Mouse (Mus musculus) gastrocnemius, postnatal 4 days (tissue): Measurements from ENCODE around the gene Krtap9-5. TPM values are rescaled to one million over a fixed set of nuclear protein-coding genes. Genes with fewer than 3 reads are reported as not detected.

Source experiments
- DNase-seq, 2 experiments: peaks; one replicate each; pipeline ENCODE4 v3.0.0; 2021 to 2022; ENCODE audit warnings: low spot score in 2 of 2, mixed read lengths in 2 of 2
- long read RNA-seq, 2 experiments: library from polyadenylated mRNA; stranded (forward); transcript quantifications; one replicate each; pipeline ENCODE4 v2.0.0; 2021
- total RNA-seq, 2 experiments: library from RNA; stranded (reverse); gene quantifications; 2 replicates each; pipeline ENCODE4 v1.2.3; 2021

Krtap9-5 gene
- total RNA-seq, result not detected
- long read RNA-seq, experiment 1, result 0 reads
- long read RNA-seq, experiment 2, result 0 reads

DNA sequence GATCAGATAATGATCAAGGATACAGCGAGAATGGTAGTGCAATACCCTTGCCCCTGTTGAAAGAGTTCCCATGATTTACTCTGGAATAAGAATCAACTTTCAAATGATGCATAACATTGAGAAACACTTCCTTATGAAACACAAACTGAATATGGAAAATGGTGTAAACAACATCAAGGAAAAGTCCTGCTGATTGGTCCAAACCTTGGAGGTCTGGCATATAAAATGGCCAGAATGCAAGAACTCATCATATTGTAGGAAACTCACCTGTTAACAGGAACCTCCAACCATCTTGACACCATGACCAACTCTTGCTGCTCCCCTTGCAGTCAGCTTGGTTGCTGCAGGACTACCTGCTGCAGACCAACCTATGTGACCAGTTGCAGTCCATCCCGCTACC, at the start of gene Krtap9-5:
Gene Krtap9-5, plus strand, starts transcription at position 301 of the 400 bp plus-strand sequence.
- no peak for DNase-seq

DNA sequence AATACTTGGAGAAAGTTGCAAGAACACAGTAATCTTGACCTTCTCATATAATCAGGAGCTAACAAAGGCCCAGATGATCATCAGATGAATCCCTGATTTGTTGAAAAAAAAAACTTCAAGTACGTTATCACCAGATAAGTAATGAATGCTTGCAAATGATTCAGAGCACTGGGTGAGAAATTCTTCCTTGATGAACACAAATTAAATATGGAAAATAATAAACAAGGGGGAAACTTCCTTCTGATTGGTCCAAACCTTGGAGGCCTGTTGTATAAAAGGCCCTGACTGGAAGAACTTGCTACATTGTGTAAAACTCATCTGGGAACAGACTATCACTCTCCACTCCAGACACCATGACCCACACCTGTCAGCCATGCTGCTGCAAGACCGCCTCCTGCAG, 40.7 kb upstream of the Krtap9-5 start, which contains the start of gene Krtap31-1:
Gene Krtap31-1, plus strand, starts transcription at position 301 of the 400 bp plus-strand sequence.
- DNase-seq, result no peak

DNA sequence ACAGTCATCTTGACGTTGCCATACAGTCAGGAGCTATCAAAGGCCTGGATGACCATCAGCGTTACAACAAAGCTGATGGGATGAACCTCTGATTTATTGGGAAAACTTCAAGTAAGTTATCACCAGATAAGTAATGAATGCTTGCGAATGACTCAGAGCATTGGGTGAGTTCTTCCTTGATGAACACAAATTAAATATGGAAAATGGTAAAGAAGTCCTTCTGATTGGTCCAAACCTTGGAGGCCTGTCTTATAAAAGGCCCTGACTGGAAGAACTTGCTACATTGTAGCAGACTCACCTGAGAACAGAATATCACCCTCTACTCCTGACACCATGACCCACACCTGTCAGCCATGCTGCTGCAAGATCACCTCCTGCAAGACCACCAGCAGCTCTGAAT, 33.8 kb upstream of the Krtap9-5 start, which contains the start of gene Gm11565:
Gene Gm11565, plus strand, starts transcription at position 301 of the 400 bp plus-strand sequence.
- DNase-seq, result no peak

DNA sequence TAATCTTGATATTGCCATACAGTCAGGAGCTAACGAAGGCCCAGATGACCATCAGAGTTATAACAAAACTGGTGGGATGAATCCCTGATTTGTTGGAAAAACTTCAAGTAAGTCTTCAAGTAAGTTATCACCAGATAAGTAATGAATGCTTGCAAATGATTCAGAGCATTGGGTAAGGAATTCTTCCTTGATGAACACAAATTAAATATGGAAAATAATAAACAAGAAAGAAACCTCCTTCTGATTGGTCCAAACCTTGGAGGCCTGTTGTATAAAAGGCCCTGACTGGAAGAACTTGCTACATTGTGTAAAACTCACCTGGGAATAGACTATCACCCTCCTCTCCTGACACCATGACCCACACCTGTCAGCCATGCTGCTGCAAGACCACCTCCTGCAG, 12.3 kb upstream of the Krtap9-5 start, which contains the start of gene Krtap31-2:
Gene Krtap31-2, plus strand, starts transcription at position 301 of the 400 bp plus-strand sequence.
- DNase-seq, result no peak

DNA sequence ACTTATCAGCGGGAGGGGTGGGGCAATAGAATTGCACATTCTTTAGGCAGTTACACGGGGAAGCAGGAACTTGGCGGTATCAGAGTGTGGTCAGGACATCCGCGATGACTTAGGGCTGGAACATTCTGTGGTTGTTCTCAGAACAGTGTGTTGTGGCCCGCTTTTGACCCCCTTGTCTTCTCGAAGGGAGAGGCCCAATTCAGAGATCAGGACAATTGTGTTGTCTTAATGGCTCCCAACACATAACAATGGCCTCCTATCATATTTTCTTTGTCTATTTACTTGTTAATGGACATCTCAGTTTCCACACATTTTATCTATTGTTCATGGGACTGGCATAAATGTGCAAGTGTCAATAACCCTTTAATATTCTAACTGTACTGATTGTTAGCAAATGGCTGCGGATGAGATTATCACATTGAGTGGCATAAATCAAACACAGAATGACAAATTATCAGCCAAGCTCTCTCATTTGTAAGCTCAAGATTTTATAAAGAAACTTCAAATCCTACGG, 10.5 kb upstream of the Krtap9-5 start:
- no peak for DNase-seq

DNA sequence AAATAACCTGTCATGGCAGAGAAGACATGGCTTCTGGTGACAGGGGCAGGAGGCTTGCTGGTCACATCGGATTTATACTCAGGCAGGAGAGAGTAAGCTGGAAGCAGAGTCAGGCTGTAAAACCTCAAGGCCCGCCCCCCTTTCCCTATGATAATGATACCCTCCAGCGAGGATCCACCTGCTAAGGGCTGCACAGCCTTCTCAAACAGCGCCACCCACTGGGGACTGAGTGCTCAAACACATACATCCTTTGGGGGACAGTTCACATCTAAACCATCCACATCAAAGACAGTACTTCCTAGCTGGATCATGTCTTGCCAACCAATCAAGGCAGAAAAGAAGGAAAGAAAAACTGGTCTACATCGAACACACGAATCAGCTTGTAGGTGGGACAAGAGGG, 15.9 kb downstream of the Krtap9-5 start:
- DNase-seq, result no peak

DNA sequence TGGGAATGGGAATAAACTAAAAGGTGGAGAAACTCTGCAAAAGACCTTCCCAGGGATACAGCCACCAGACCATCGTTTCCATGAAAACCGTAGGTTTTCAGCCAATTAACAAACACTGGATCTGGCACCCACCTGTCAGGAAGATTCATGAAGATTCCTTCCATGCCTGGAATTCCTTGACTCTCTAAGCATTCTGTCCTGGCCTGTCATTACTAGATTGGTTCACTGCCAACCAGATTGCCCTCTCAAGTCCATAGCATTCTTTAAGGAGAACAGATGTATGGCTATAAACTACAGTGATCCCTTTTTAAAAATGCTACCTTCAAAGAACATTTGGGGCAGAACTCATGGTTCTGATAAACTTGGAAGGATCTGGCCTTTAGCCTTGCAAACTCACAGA, 17.7 kb downstream of the Krtap9-5 start:
- DNase-seq, result no peak

DNA sequence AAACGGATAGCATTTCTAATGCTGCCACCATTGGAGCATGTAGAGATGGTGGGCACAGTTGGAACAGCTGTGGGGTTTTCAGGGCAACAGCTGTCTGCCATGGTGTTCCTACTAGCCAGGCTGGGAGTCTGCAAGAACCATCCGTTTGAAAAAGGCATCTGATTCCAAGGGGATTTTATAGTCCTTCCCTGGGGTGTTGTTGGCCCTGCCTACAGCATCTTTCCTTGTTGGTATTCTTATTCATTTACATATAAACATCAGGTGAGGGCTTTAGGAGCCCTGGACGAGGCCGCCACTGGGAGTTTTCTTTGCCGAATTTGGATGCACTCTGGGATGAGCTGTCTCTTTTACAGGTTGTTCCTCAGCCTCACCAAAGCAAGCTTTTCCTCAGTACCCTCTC, 30.7 kb downstream of the Krtap9-5 start, which contains the start of gene Krtap29-1:
Gene Krtap29-1, minus strand, starts transcription at position 101 of the 400 bp plus-strand sequence.
- DNase-seq, result no peak

DNA sequence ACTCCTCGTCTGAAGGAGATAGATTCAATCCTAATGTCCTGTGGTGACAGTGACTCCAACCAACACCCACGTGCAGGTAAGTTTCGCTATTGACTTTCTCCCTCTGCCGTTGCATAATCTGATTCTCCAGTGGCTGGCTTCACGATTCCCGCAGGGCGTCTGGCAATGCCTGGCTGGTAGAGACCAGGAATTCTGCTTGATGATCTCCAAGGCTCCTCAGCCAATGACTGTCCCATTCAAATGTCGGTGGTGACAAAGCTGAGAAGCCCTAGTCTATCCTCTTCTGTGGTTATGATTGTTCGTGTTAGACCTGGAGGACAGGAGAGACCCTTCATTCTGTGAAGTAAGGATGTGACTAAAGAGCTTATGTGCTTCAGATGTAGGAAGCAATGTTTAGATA, 34.5 kb downstream of the Krtap9-5 start:
- DNase-seq, result no peak

DNA sequence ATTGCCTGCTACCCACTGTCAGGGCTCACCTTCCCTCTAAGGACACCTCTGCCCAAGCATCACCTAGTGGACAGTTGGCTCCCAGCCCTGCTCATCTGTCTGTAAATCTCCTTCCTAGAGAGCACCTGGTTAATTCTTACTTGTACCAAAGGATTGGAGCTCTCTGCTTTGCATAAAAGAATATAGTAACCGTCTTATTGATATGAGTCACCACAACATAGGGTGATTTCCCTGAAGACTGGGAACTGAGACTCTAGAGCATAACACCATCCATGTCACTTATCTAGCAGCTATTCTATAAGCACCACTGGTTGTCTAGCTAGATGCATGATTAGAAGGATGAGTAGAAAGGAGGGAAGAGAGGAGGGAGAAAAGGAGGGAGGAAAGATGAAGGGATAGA, 35.2 kb downstream of the Krtap9-5 start:
- no peak for DNase-seq

DNA sequence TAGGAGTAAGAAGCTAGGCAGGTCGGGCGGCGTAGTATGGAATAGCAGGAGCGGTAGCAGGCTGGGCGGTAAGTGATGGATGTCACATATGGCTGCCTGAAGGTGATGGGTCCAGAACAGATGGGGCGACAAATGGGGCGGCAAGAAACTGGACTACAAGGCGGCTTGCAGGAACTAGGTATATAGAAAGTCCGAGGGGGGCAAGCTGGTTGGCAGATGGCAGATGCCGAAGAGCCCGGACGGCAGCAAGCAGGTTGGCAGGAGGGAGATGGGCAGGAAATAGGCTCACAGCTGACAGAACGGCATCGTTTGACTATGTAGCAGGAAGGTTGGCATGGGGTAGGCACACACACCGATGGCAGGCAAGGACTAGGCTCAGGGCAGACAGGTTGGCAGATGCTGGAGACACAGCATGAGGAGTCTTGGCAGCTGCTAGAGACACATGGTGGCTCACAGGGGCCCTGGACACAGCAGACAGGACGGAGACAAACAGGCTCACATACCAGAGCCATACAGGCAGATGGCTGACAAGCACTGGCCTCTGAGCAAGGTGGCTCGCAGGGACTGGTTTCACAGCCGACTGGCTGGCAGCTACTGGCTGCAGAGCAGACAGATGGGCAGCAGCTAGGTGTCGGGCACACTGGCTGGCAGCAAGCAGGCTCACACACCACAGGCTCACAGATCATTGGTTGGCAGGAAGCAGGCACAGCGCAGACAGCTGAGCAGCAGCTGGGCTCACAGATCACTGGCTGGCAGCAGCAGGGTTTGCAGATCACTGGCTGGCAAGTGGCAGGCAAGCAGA, 37.2 kb downstream of the Krtap9-5 start:
- DNase-seq, result peak in 1 of 2 experiments; percentile 36

DNA sequence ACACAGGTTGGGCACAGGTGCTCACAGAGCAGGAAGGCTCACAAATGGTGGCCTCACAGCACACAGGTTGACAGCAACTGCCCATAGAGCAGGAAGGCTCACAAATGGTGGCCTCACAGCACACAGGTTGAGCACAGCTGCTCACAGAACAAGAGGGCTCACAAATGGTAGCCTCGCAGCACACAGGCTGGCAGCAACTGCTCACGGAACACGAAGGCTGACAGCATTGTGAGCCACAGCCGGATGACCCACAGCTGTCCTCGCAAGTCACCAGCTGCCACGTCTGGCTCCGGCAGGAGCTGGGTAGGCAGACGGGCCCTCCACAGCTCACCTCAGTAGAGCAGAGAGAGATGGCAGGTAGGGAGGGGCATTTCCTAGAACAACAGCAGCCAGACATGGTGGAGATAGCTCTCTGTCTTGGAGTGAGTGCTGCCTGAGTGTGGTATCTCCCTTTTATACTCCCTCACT, 37.9 kb downstream of the Krtap9-5 start, which contains the start of gene Krtap16-1:
Gene Krtap16-1, minus strand, starts transcription at position 418 of the 468 bp plus-strand sequence.
- no peak for DNase-seq

DNA sequence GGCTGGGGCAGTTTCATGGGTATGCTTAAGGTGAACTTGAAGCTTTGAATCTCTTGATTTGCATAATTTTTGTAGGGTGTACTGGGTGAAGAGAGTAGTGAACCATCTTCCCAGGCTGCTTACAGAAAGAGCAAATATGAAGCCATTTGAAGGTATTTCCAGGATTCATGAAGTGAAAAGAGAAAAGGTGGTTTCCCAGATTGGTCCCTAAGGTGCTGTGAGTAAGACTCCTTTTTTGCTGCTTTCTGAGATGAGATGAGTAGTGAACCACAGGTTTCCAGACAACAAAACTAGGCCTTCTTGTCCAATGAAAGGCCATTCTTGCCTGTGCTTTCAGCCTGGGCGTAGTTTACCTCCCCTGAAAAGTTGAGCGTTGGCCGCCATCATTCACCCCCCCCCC, 40.3 kb downstream of the Krtap9-5 start:
- DNase-seq, result no peak

DNA sequence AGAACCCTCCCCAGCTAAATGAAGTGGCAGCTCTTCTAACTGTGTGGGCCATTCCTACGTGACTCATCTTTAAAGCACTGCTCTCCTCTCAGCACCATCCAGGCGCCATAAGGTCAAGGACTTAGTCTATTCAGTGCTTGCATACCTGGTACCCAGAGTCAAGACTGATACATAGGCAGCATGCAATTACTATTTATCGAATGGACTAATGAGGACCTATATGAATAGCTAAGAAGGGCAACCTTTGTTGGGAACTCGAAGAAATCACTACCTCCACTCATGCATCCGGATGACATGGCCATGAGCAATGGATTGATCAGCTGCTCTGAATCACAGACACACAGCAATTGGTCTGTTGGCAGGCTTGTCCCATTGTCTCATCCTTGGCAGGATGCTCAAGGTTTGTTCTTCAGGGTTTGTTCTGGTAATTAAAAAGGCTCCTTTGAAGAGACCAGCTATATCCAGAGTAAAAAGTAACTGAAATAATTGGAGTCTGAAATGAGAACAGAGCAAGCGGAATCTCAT, 41.7 kb downstream of the Krtap9-5 start:
- DNase-seq, result no peak

DNA sequence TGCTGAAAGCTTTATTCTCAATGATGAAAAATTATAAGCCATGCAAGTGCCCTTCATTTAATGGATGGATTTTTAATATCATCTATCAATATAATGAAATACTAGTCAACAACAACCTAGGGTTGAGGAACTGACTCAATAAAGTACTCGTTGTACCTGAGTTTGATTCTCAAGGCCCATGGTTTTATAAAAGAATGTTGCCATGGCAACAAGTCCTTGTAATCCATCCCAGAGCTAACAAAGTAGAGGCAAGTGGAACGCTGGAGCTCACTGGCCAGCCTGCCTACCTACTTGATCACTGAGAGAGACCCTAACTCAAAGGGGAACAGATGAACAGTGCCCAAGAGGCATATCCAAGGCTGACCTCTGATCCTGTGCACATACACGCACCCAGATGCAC, 42.3 kb downstream of the Krtap9-5 start:
- DNase-seq, result no peak

DNA sequence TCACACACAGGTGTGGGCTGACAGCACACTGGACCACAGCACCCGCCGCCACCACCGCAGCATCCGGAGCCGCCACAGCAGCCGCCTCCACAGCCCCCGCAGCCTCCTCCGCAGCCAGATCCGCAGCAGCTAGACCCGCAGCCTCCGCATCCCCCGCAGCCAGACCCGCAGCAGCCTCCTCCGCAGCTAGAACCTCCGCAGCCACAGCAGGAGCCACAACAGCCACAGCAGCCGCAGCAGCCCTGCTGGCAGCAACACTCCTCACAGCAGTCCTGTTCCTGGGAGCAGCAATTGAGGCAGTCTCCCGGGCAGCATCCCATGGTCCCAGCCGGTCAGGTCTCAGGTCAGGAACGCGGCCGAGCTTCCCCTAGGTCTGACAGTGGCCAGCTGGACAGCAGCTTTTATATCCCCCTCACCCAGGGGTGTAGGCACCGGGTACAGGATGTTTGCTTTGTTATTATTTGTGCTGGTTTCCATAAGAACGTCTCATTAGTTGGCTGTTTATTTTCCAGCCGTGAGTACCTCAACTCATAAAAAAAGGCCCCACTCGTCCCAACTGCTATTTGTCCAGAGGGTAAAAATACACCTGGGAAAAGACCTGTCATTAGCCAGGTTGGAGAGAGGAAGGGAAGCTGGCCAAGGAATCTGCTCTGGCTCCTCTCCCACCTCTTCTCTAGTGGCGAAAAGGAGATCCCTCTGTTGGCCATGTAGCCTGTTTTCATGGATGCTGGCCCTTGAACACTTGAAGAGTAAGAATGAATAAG, 45.5 kb downstream of the Krtap9-5 start, which contains the start of gene Krtap17-1:
Gene Krtap17-1, minus strand, starts transcription at position 375 of the 764 bp plus-strand sequence.
- DNase-seq, result no peak

DNA sequence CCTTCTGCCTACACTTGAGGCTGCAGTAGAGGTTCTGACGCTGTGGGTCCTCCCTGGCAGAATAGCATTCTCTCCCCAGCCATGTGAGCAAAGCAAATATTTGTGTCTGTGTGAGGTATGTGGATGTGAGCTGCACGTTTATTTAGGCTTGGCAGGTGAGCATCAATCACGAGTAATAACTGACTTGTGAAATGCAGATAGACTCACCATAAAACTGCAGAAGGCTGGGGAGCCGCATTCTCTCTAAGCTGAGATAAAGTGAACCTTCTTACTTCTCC, 46.0 kb downstream of the Krtap9-5 start:
- no peak for DNase-seq

DNA sequence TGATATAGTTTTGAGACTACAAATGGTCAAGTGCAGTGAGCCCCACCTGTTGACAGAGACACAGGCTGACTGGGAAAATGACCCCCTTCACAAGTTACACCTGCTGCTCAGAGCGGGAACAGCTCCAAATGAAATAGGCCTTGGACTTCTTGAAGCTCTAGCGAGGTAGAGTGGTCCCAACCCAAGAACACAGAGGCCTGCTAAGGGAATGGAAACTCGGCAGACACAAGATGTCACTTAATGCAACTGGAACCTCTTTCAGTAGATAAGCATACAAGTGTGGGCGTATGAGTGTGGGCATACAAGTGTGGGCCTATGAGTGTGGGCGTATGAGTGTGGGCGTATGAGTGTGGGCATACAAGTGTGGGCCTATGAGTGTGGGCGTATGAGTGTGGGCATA, 50.8 kb downstream of the Krtap9-5 start:
- DNase-seq, result no peak
